Mouse (Mus musculus) CH12.LX (cell line): ENCODE results near the gene Cnnm2. TPM values are rescaled to one million over a fixed set of nuclear protein-coding genes. Genes with fewer than 3 reads are reported as not detected.
A peak's percentile ranks its signal among the peaks of the same experiment; 100 is the strongest.

ENCODE experiments used
- DNase-seq: peaks from one replicate; pipeline ENCODE4 v3.0.0-alpha.2; 2013; ENCODE audit errors: extremely low read depth
- H3K27ac ChIP-seq: 2 replicates; pipeline ENCODE4 v1.5.1; 2012; ENCODE audit warnings: low read depth, mild to moderate bottlenecking, control low read depth, moderate library complexity; ENCODE audit not compliant: insufficient read depth
- H3K27me3 ChIP-seq: replicated peaks from 2 replicates; pipeline ENCODE3; 2012; ENCODE audit warnings: inconsistent platforms
- H3K36me3 ChIP-seq, 2 experiments: replicated peaks in 1 of 2; 2 replicates each; pipeline versions ENCODE3 to v1.6.1; 2012; ENCODE audit warnings: inconsistent platforms in 1 of 2, low read length in 1 of 2, mild to moderate bottlenecking in 1 of 2, mixed read lengths in 1 of 2, moderate library complexity in 1 of 2; ENCODE audit not compliant: control insufficient read depth in 1 of 2, insufficient read depth in 1 of 2
- H3K4me1 ChIP-seq, 2 experiments: 2 replicates each; pipeline ENCODE4 v1.6.1; 2012; ENCODE audit warnings: inconsistent platforms in 1 of 2, moderate library complexity in 1 of 2; ENCODE audit not compliant: insufficient read depth in 2 of 2, control insufficient read depth in 1 of 2
- H3K4me2 ChIP-seq: 2 replicates; pipeline ENCODE4 v1.6.1; 2012; ENCODE audit warnings: low read depth, mild to moderate bottlenecking, control low read depth; ENCODE audit not compliant: poor library complexity, insufficient read depth, severe bottlenecking
- H3K4me3 ChIP-seq, 3 experiments: fragments of 150-350 bp in 1 of 3; sonication (generic) in 1 of 3; replicated peaks in 1 of 3; 2 replicates each; pipeline versions ENCODE3 to v1.5.1; 2011 to 2012; ENCODE audit warnings: low read depth in 2 of 3, low read length in 2 of 3, mild to moderate bottlenecking in 2 of 3, moderate library complexity in 2 of 3, control low read depth in 1 of 3, improper control_type of control experiment in 1 of 3, inconsistent platforms in 1 of 3, mixed read lengths in 1 of 3; ENCODE audit not compliant: poor library complexity in 1 of 3
- H3K79me2 ChIP-seq: replicated peaks from 2 replicates; pipeline ENCODE4 v1.6.1; 2012; ENCODE audit warnings: mild to moderate bottlenecking, moderate library complexity; ENCODE audit not compliant: control insufficient read depth, poor library complexity, insufficient read depth, severe bottlenecking; ENCODE audit errors: extremely low read depth
- H3K9ac ChIP-seq: 2 replicates; pipeline ENCODE4 v1.6.1; 2012; ENCODE audit warnings: low read depth, mild to moderate bottlenecking, control low read depth, moderate library complexity; ENCODE audit not compliant: insufficient read depth
- H3K9me3 ChIP-seq: replicated peaks from 2 replicates; pipeline ENCODE3; 2012; ENCODE audit warnings: low read length, inconsistent platforms, mixed read lengths
- BHLHE40 ChIP-seq: IDR thresholded peaks from 2 replicates; pipeline ENCODE4 v1.6.1; 2011; ENCODE audit warnings: mild to moderate bottlenecking, low read depth, low read length, improper control_type of control experiment
- CTCF ChIP-seq, 2 experiments: IDR thresholded peaks in 1 of 2; conservative IDR thresholded peaks in 1 of 2; 2 replicates each; pipeline ENCODE4 v1.5.1; 2011 to 2012; ENCODE audit warnings: low read depth in 2 of 2, low read length in 2 of 2, improper control_type of control experiment in 1 of 2, inconsistent platforms in 1 of 2, mild to moderate bottlenecking in 1 of 2, moderate library complexity in 1 of 2
- E2F4 ChIP-seq: IDR thresholded peaks from 2 replicates; pipeline ENCODE4 v1.6.1; 2011; ENCODE audit warnings: low read depth, low read length, improper control_type of control experiment; ENCODE audit not compliant: insufficient replicate concordance
- ELF1 ChIP-seq: IDR thresholded peaks from 2 replicates; pipeline ENCODE4 v1.6.1; 2014; ENCODE audit warnings: low read depth, mild to moderate bottlenecking, inconsistent platforms, low read length, improper control_type of control experiment
- GABPA ChIP-seq: IDR thresholded peaks from 2 replicates; pipeline ENCODE4 v1.6.1; 2012; ENCODE audit warnings: low read depth, low read length, improper control_type of control experiment, inconsistent platforms; ENCODE audit not compliant: insufficient replicate concordance
- HCFC1 ChIP-seq: IDR thresholded peaks from 2 replicates; pipeline ENCODE4 v1.6.1; 2012; ENCODE audit warnings: low read depth, mild to moderate bottlenecking, inconsistent platforms, low read length, improper control_type of control experiment
- IRF4 ChIP-seq: IDR thresholded peaks from 2 replicates; pipeline ENCODE4 v1.6.1; 2014; ENCODE audit warnings: low read depth, mild to moderate bottlenecking, inconsistent platforms, low read length, improper control_type of control experiment
- JUN ChIP-seq: IDR thresholded peaks from 2 replicates; pipeline ENCODE4 v1.6.1; 2011; ENCODE audit warnings: low read depth, mild to moderate bottlenecking, low read length, improper control_type of control experiment, moderate library complexity; ENCODE audit not compliant: insufficient read depth
- MAZ ChIP-seq: IDR thresholded peaks from 2 replicates; pipeline ENCODE4 v1.6.1; 2012; ENCODE audit warnings: low read depth, mild to moderate bottlenecking, inconsistent platforms, low read length, improper control_type of control experiment, moderate library complexity
- MYC ChIP-seq: IDR thresholded peaks from 2 replicates; pipeline ENCODE4 v1.6.1; 2011; ENCODE audit warnings: low read depth, mild to moderate bottlenecking, improper control_type of control experiment, low read length
- NELFE ChIP-seq: IDR thresholded peaks from 2 replicates; pipeline ENCODE4 v1.6.1; 2011; ENCODE audit warnings: low read depth, low read length, improper control_type of control experiment
- NRF1 ChIP-seq: IDR thresholded peaks from 2 replicates; pipeline ENCODE4 v1.6.1; 2014; ENCODE audit warnings: low read depth, mild to moderate bottlenecking, inconsistent platforms, low read length, improper control_type of control experiment, moderate library complexity
- PAX5 ChIP-seq: IDR thresholded peaks from 2 replicates; pipeline ENCODE4 v1.6.1; 2012; ENCODE audit warnings: low read length, inconsistent platforms, mixed read lengths
- RAD21 ChIP-seq: IDR thresholded peaks from 2 replicates; pipeline ENCODE4 v1.6.1; 2011; ENCODE audit warnings: low read depth, mild to moderate bottlenecking, low read length, improper control_type of control experiment, moderate library complexity
- RCOR1 ChIP-seq: conservative IDR thresholded peaks from 2 replicates; pipeline ENCODE4 v1.6.1; 2012; ENCODE audit warnings: low read depth, mild to moderate bottlenecking, inconsistent platforms, low read length, improper control_type of control experiment
- SMC3 ChIP-seq: IDR thresholded peaks from 2 replicates; pipeline ENCODE4 v1.6.1; 2011; ENCODE audit warnings: low read depth, low read length, improper control_type of control experiment
- TCF12 ChIP-seq: IDR thresholded peaks from 2 replicates; pipeline ENCODE4 v1.6.1; 2014; ENCODE audit warnings: low read depth, mild to moderate bottlenecking, inconsistent platforms, low read length, improper control_type of control experiment
- USF1 ChIP-seq: IDR thresholded peaks from 2 replicates; pipeline ENCODE4 v1.6.1; 2014; ENCODE audit warnings: low read depth, mild to moderate bottlenecking, inconsistent platforms, low read length, improper control_type of control experiment
- ZMIZ1 ChIP-seq: IDR thresholded peaks from 2 replicates; pipeline ENCODE4 v1.6.1; 2012; ENCODE audit warnings: low read depth, mild to moderate bottlenecking, inconsistent platforms, low read length, improper control_type of control experiment
- ZNF384 ChIP-seq: IDR thresholded peaks from 2 replicates; pipeline ENCODE4 v1.6.1; 2012; ENCODE audit warnings: low read depth, low read length, improper control_type of control experiment, inconsistent platforms
- dilution Hi-C: fragments of 300-500 bp; cut with MboI; formaldehyde crosslinking; loops from 2 replicates; pipeline ENCODE4 v1.14.3; 2020; ENCODE audit warnings: low sequenced_read_pairs; ENCODE audit not compliant: extremely low pct_unique_long_range_greater_than_20kb, extremely low pct_ligation_motif_present
- in situ Hi-C: fragments of 300-500 bp; cut with MboI; formaldehyde crosslinking; loops from 3 replicates; pipeline ENCODE4 v1.14.3; 2019; ENCODE audit warnings: low sequenced_read_pairs, low pct_ligation_motif_present, low pct_unique_long_range_greater_than_20kb, mixed read lengths
- polyA plus RNA-seq: library from polyadenylated mRNA; unstranded; fragments of >175 nt; gene quantifications from 2 replicates; pipeline ENCODE4 v1.2.1, GENCODE M21; 2012; ENCODE audit warnings: low read depth; ENCODE audit not compliant: insufficient read length
- total RNA-seq, 2 experiments: library from RNA; depleted of rRNA; stranded (reverse); fragments of 300-350 nt in 1 of 2; fragments of >200 nt in 1 of 2; gene quantifications; 2 replicates each; pipeline ENCODE4 v1.2.3; 2012 to 2014

The Cnnm2 gene
- total and polyA plus RNA-seq, 3 experiments: 1.8 to 3.7 (median 2.6) TPM

DNA sequence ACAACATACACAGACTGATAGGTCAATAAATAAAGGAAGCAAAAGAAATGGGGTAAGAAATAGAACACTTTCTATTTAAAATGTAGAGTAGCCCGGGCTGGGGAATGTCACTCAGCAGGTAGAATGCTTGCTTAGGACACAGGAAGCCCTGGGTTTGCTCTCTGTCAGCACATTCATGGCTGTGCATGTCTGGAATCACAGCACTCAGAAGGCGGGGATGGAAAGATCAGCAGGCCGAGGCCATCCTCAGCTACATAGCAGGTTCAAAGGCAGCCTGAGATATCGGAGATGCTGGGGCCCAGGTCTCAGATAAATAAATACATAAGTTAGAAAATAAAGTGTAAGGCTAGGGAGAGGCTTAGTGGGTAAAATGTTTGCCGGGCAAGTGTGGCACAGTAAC lies 9.2 kb upstream of the Cnnm2 start:
- Histone ChIP-seq H3K27me3 (peaks cover 5% of the 10 kb centered on the region), H3K27ac (no peak overlapping the region), H3K4me1 (0 out of 4 replicates have a peak, but pooled peaks cover 0 to 2% of the 10 kb centered on the region in 2 experiments), H3K79me2 (no peaks in the 10 kb centered on the region), H3K4me2 (no peak overlapping the region), H3K9me3 (no peaks in the 10 kb centered on the region), H3K9ac (no peak overlapping the region), H3K4me3 (no peak overlapping the region), H3K36me3 (no peaks in the 10 kb centered on the region)
- in situ Hi-C loops: no loop called here
- DNase-seq: no peak
- no peak for TF ChIP-seq PAX5
- TF ChIP-seq RAD21: no peak
- no peak for TF ChIP-seq NRF1
- TF ChIP-seq ZNF384: no peak
- TF ChIP-seq USF1: no peak
- no peak for TF ChIP-seq MAZ
- no peak for TF ChIP-seq GABPA
- TF ChIP-seq IRF4: no peak
- no peak for TF ChIP-seq RCOR1
- no peak for TF ChIP-seq ZMIZ1
- no peak for TF ChIP-seq NELFE
- no peak for TF ChIP-seq SMC3
- TF ChIP-seq, all 38 proteins: peak for 0
- dilution Hi-C loops: no loop called here

DNA sequence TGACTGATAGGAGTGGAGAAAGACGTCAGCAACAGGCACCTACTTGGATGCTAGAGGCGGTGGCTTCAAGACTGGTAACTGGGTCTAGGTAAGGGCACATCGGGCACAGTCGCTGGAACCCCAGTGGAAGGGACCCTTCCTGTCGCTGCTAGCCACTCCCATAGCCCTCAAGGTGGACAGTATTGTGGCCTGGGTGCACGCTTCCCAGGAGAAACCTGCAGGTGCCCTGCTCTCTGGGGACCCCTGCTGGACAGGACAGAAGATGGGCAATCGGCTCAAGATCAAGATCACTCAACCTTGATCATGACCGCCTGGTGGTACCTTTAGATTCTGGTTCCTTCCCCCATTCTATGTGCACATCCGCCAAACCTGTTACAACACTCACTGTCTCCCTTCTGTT lies 6.3 kb upstream of the Cnnm2 start:
- dilution Hi-C loops (no loop called here), in situ Hi-C loops (no loop called here)
- TF ChIP-seq BHLHE40 (peak; percentile 42; the same call in 1 of the 2 replicates), SMC3 (peak; percentile 75), NELFE (no peak), CTCF (conservative IDR thresholded peaks at IDR 0.05 in 1 of 2, IDR thresholded peaks at IDR 0.05 in 1 of 2; ENCODE audit: low read depth in 2 of 2, low read length in 2 of 2) (peak; percentile 41 to 77; a peak in 3 of 4 replicates), RAD21 (peak; percentile 52)
- Histone ChIP-seq H3K36me3 (no peaks in the 10 kb centered on the region), H3K9me3 (no peaks in the 10 kb centered on the region), H3K4me2 (no peak overlapping the region), H3K4me1 (peaks cover 0 to 7% of the 10 kb centered on the region in 2 experiments; a peak in 3 of 4 replicates), H3K4me3 (no peak overlapping the region), H3K27ac (no peak overlapping the region), H3K27me3 (peaks cover 2% of the 10 kb centered on the region), H3K79me2 (no peaks in the 10 kb centered on the region), H3K9ac (no peak overlapping the region)
- no peak for DNase-seq

DNA sequence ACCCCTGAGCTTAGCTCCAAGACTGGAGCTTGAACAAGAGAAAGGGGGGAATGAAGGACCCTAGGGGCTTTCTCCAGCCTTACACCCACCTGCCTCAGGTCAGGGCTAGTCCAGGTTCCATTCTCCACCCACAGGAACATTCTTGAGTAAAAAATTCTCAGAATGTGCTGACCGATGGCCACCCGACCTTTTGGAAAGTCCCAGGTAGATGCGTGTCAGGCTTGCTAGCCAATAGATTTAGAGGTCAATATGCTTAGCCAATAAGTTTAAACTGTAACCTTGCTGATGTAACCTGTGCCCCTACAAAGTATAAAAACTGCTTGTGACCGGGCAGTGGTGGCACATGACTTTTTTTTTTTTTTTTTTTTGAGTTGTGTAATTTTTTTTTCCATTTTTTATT lies 5.2 kb upstream of the Cnnm2 start:
- dilution Hi-C loops: no loop called here
- no peaks in the 10 kb centered on the region for H3K36me3 ChIP-seq
- in situ Hi-C loops: no loop called here

More for the DNA sequence above, 5.2 kb upstream of the Cnnm2 start:
- Histone ChIP-seq H3K9ac (no peak overlapping the region), H3K4me1 (peaks cover 0 to 7% of the 10 kb centered on the region in 2 experiments; a peak in 3 of 4 replicates), H3K4me2 (no peak overlapping the region; the same call in 1 of the 2 replicates), H3K4me3 (no peak overlapping the region), H3K79me2 (no peaks in the 10 kb centered on the region), H3K9me3 (no peaks in the 10 kb centered on the region), H3K27me3 (peaks cover 2% of the 10 kb centered on the region), H3K27ac (no peak overlapping the region)
- no peak for DNase-seq
- TF ChIP-seq ELF1 (no peak), MYC (no peak), BHLHE40 (0 out of 2 replicates have a peak, but pooled peaks have one; percentile 10), ZNF384 (peak; percentile 33; the same call in 1 of the 2 replicates), TCF12 (no peak), HCFC1 (no peak), JUN (no peak), E2F4 (no peak)
